Mouse (Mus musculus) embryonic fibroblast, embryonic 13.5 days (primary cell): ENCODE measurements around the gene Cdc14a.

Experiments used
- CTCF ChIP-seq: IDR thresholded peaks from 2 replicates; pipeline ENCODE4 v1.5.1; 2011; ENCODE audit warnings: mild to moderate bottlenecking, control low read depth, low read length, moderate library complexity, borderline replicate concordance; ENCODE audit not compliant: insufficient read depth
- POLR2A ChIP-seq: IDR thresholded peaks from 2 replicates; pipeline ENCODE4 v1.6.1; 2011; ENCODE audit warnings: low read depth, mild to moderate bottlenecking, control low read depth, low read length, moderate library complexity

GRCm38 (mm10) chr3:116422074-116422473 lies 1.8 kb downstream of the Cdc14a start:
- TF ChIP-seq POLR2A (no peak), CTCF (no peak)
